Mouse (Mus musculus): ENCODE measurements around the gene Ppp1r3c.

DNA sequence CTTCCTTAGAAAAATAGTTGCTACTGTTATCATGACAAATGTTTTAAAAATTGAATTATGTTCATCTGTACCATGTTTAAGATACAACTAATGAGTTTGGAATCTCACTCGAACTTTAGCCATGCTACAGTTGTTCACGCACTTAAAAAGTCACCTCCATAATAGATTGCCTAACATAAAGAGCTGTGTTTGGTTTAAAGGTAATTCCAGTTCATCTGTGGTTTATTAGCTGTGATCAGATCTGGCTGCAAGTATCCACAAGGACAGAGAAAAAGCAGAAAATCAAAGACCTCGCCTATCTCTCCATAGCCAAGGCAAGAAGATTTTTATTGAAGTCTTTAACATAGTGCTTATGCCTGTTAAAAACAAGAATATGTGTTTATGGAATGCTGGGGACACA lies 43.3 kb upstream of the Ppp1r3c start:
- no peak for TF ChIP-seq POLR2A (IDR thresholded peaks at IDR 0.05; ENCODE audit: borderline replicate concordance, insufficient read depth, low read length)
- no peak for TF ChIP-seq CTCF (IDR thresholded peaks at IDR 0.05; ENCODE audit: borderline replicate concordance, insufficient read depth, low read depth, low read length)

Data from cerebellum, adult 2 months (tissue).